ENCODE assay signal across 9 mouse cellular contexts in genomic region chr4:156200623-156201475, GRCm38 (mm10). TPM values are rescaled to one million over a fixed set of nuclear protein-coding genes. Genes with fewer than 3 reads are reported as not detected.
DNase-seq lines count a peak whose midpoint lies in the region; ATAC-seq and TF ChIP-seq lines count a peak whose summit lies in the region.
"Had no signal": no experiment of that assay in that cellular context is flagged by ENCODE, and none has a peak within 500 bp of the region (broad histone marks: within the 10 kb centered on the region; RNA-seq: fewer than 3 reads in every experiment).

Gene Isg15 (minus strand): TSS chr4:156200818.

- TF ChIP-seq EP300 in ES-Bruce4 (IDR thresholded peaks at IDR 0.05; ENCODE audit: insufficient read depth, low read depth, low read length) = no peak

- H3K9me3 ChIP-seq in kidney, embryonic 16.5 days (ENCODE audit: low read length) = no peaks in the 10 kb centered on the region
- no peaks in the 10 kb centered on the region for H3K9me3 ChIP-seq in ES-Bruce4 (replicated peaks; ENCODE audit: control insufficient read depth, insufficient read depth, low read length, poor library complexity, severe bottlenecking)
- no peaks in the 10 kb centered on the region for H3K9me3 ChIP-seq in heart, embryonic 15.5 days (replicated peaks)
- H3K9me3 ChIP-seq in midbrain, embryonic 16.5 days (replicated peaks; ENCODE audit: control insufficient read depth, low read length, poor library complexity, severe bottlenecking) = no peaks in the 10 kb centered on the region
- no peaks in the 10 kb centered on the region for H3K9me3 ChIP-seq in forebrain, embryonic 12.5 days
- H3K9me3 ChIP-seq: neural tube, embryonic 12.5 days had no signal

- H3K27ac ChIP-seq in kidney, embryonic 16.5 days (ENCODE audit: low read length) = no peak within 1 kb of the TSS; the same call in 1 of the 2 replicates
- no peak within 1 kb of the TSS for H3K27ac ChIP-seq in ES-Bruce4 (ENCODE audit: insufficient read depth, low read length)
- H3K27ac ChIP-seq in heart, embryonic 15.5 days = peak within 1 kb of the TSS; percentile 15; the same call in 1 of the 2 replicates
- H3K27ac ChIP-seq in midbrain, embryonic 16.5 days (ENCODE audit: low read length) = no peak within 1 kb of the TSS
- H3K27ac ChIP-seq in forebrain, embryonic 12.5 days = no peak within 1 kb of the TSS
- H3K27ac ChIP-seq: neural tube, embryonic 12.5 days had no signal

- no peak for TF ChIP-seq POLR2A in ES-Bruce4 (IDR thresholded peaks at IDR 0.05; ENCODE audit: insufficient read depth, low read length)

- H3K4me3 ChIP-seq in kidney, embryonic 16.5 days (ENCODE audit: low read length) = no peak within 1 kb of the TSS
- no peak within 1 kb of the TSS for H3K4me3 ChIP-seq in ES-Bruce4 (ENCODE audit: low read depth, low read length)
- 0 out of 2 replicates have a peak within 1 kb of the TSS, but pooled peaks have one; percentile 1 for H3K4me3 ChIP-seq in heart, embryonic 15.5 days
- no peak within 1 kb of the TSS for H3K4me3 ChIP-seq in midbrain, embryonic 16.5 days (ENCODE audit: low read depth, low read length)
- H3K4me3 ChIP-seq in forebrain, embryonic 12.5 days (replicated peaks) = no peak within 1 kb of the TSS
- H3K4me3 ChIP-seq: neural tube, embryonic 12.5 days had no signal

- no peak for ATAC-seq in kidney, embryonic 16.5 days (ENCODE audit: low FRiP score, low TSS enrichment)
- no peak for ATAC-seq in heart, embryonic 15.5 days (replicated peaks; ENCODE audit: insufficient number of reproducible peaks, insufficient read depth, low FRiP score, low read depth)
- 0 out of 2 replicates have a peak, but pooled peaks have one; percentile 8 for ATAC-seq in megakaryocyte, adult 5-6 weeks (ENCODE audit: poor library complexity, severe bottlenecking)
- no peak for ATAC-seq in midbrain, embryonic 16.5 days
- ATAC-seq in forebrain, embryonic 12.5 days (ENCODE audit: low FRiP score) = no peak

- H3K27me3 ChIP-seq in kidney, embryonic 16.5 days (ENCODE audit: insufficient read depth, low read length) = peaks cover 9% of the 10 kb centered on the region; the same call in 1 of the 2 replicates
- H3K27me3 ChIP-seq in ES-Bruce4 (ENCODE audit: control insufficient read depth, insufficient read depth, low read length, poor library complexity, severe bottlenecking) = peaks cover 7% of the 10 kb centered on the region; the same call in 1 of the 2 replicates
- H3K27me3 ChIP-seq in heart, embryonic 15.5 days = no peaks in the 10 kb centered on the region
- peaks cover 2% of the 10 kb centered on the region; the same call in 1 of the 2 replicates for H3K27me3 ChIP-seq in midbrain, embryonic 16.5 days (ENCODE audit: control insufficient read depth, insufficient read depth, low read depth, low read length)
- peaks cover 11% of the 10 kb centered on the region; the same call in 1 of the 2 replicates for H3K27me3 ChIP-seq in forebrain, embryonic 12.5 days

- no peak for DNase-seq in kidney, adult 11 months
- DNase-seq in testis, postnatal 10 days (ENCODE audit: low spot score) = no peak

- H3K4me1 ChIP-seq in kidney, embryonic 16.5 days (ENCODE audit: insufficient read depth, low read length) = peaks cover 27% of the 10 kb centered on the region
- H3K4me1 ChIP-seq in ES-Bruce4 (ENCODE audit: control insufficient read depth, insufficient read depth, low read length) = no peaks in the 10 kb centered on the region
- peaks cover 25% of the 10 kb centered on the region for H3K4me1 ChIP-seq in heart, embryonic 15.5 days (replicated peaks)
- peaks cover 20% of the 10 kb centered on the region for H3K4me1 ChIP-seq in midbrain, embryonic 16.5 days (ENCODE audit: control insufficient read depth, insufficient read depth, low read length)
- H3K4me1 ChIP-seq in forebrain, embryonic 12.5 days = peaks cover 45% of the 10 kb centered on the region

- H3K9ac ChIP-seq in kidney, embryonic 16.5 days (replicated peaks; ENCODE audit: low read length) = no peak within 1 kb of the TSS
- no peak within 1 kb of the TSS for H3K9ac ChIP-seq in ES-Bruce4 (ENCODE audit: low read depth, poor library complexity, severe bottlenecking)
- no peak within 1 kb of the TSS for H3K9ac ChIP-seq in heart, embryonic 15.5 days
- no peak within 1 kb of the TSS for H3K9ac ChIP-seq in midbrain, embryonic 16.5 days (ENCODE audit: low read depth, low read length)
- H3K9ac ChIP-seq in forebrain, embryonic 12.5 days = no peak within 1 kb of the TSS
- H3K9ac ChIP-seq: neural tube, embryonic 12.5 days had no signal

- WGBS in kidney, embryonic 16.5 days = 57% methylated on average over 10 of the region's 10 CpGs
- WGBS in heart, embryonic 15.5 days = 53% methylated on average over 10 of the region's 10 CpGs
- WGBS in midbrain, embryonic 16.5 days = 63% methylated on average over 10 of the region's 10 CpGs
- WGBS in forebrain, embryonic 12.5 days = 68% methylated on average over 10 of the region's 10 CpGs

- no peak for TF ChIP-seq CTCF in ES-Bruce4 (IDR thresholded peaks at IDR 0.05; ENCODE audit: low read depth, low read length)

- no peaks in the 10 kb centered on the region for H3K36me3 ChIP-seq in kidney, embryonic 16.5 days (ENCODE audit: insufficient read depth, low read length)
- H3K36me3 ChIP-seq in ES-Bruce4 (ENCODE audit: control insufficient read depth, insufficient read depth, low read length, poor library complexity, severe bottlenecking) = no peaks in the 10 kb centered on the region
- H3K36me3 ChIP-seq in heart, embryonic 15.5 days = no peaks in the 10 kb centered on the region
- H3K36me3 ChIP-seq in midbrain, embryonic 16.5 days (ENCODE audit: control insufficient read depth, insufficient read depth, low read length) = no peaks in the 10 kb centered on the region
- no peaks in the 10 kb centered on the region for H3K36me3 ChIP-seq in forebrain, embryonic 12.5 days (replicated peaks)
- H3K36me3 ChIP-seq: neural tube, embryonic 12.5 days had no signal

- H3K4me2 ChIP-seq in kidney, embryonic 16.5 days (replicated peaks; ENCODE audit: low read depth, low read length) = 0 out of 2 replicates have a peak within 1 kb of the TSS, but pooled peaks have one; percentile 19
- H3K4me2 ChIP-seq in heart, embryonic 15.5 days = peak within 1 kb of the TSS; percentile 19; the same call in 1 of the 2 replicates
- H3K4me2 ChIP-seq in midbrain, embryonic 16.5 days (ENCODE audit: low read length) = no peak within 1 kb of the TSS
- no peak within 1 kb of the TSS for H3K4me2 ChIP-seq in forebrain, embryonic 12.5 days
- H3K4me2 ChIP-seq: neural tube, embryonic 12.5 days had no signal

RNA-seq across cellular contexts. Expression of gene Isg15, which starts in this region (rescaled TPM):
- polyA plus RNA-seq in kidney, embryonic 16.5 days (2015; fragmentation: Nextera tagmentation; extraction: Ambion mirVana) = 2.2 and 2.8 TPM in 2 replicates
- polyA plus RNA-seq in ES-Bruce4 (2011; ENCODE audit: insufficient read depth, insufficient read length, low read depth, missing spikeins) = 8.4 and 10.7 TPM in 2 replicates
- 2.7 and 8.7 TPM in 2 replicates for polyA plus RNA-seq in heart, embryonic 15.5 days (2015; fragmentation: Nextera tagmentation; extraction: Ambion mirVana)
- total RNA-seq in megakaryocyte, adult 5-6 weeks (2015) = 6.3 and 6.4 TPM in 2 replicates
- 5.4 and 7.2 TPM in 2 replicates for total RNA-seq in megakaryocyte, adult 5-6 weeks (2017)
- polyA plus RNA-seq in midbrain, embryonic 16.5 days (2015; fragmentation: Nextera tagmentation; extraction: Ambion mirVana) = 1.2 and 1.4 TPM in 2 replicates
- 0.64 and 0.79 TPM in 2 replicates for polyA plus RNA-seq in forebrain, embryonic 12.5 days (2016; fragmentation: Nextera tagmentation; extraction: Ambion mirVana)

Comparison
In these comparisons a context has a peak if more than half of its experiments do, and no peak if none do; other contexts are left out.
1. H3K4me2 ChIP-seq: peak in kidney, embryonic 16.5 days (single experiment) and heart, embryonic 15.5 days (single experiment); none in midbrain, embryonic 16.5 days (single experiment) and forebrain, embryonic 12.5 days (single experiment).